Mouse (Mus musculus) MEL (cell line): Measurements from ENCODE around the gene Top2a. TPM values are rescaled to one million over a fixed set of nuclear protein-coding genes. Genes with fewer than 3 reads are reported as not detected.
A peak's percentile ranks its signal among the peaks of the same experiment; 100 is the strongest.

ENCODE experiments used
- DNase-seq: peaks from one replicate; pipeline ENCODE4 v3.0.0; 2011; ENCODE audit warnings: low read depth, low spot score
- H3K27ac ChIP-seq: 2 replicates; pipeline ENCODE4 v1.5.1; 2012; ENCODE audit warnings: low read depth, mild to moderate bottlenecking, control low read depth, low read length, moderate library complexity; ENCODE audit not compliant: control insufficient read depth
- H3K27me3 ChIP-seq, 2 experiments: fragments of 150-350 bp in 1 of 2; sonication (generic) in 1 of 2; 2 replicates each; pipeline ENCODE4 v1.6.1; 2012; ENCODE audit warnings: low read length in 2 of 2, mild to moderate bottlenecking in 2 of 2, improper control_type of control experiment in 1 of 2, moderate library complexity in 1 of 2; ENCODE audit not compliant: insufficient read depth in 2 of 2, control insufficient read depth in 1 of 2
- H3K36me3 ChIP-seq, 2 experiments: 2 replicates each; pipeline ENCODE4 v1.6.1; 2012 to 2014; ENCODE audit warnings: low read length in 2 of 2, improper control_type of control experiment in 1 of 2, inconsistent platforms in 1 of 2, mild to moderate bottlenecking in 1 of 2; ENCODE audit not compliant: insufficient read depth in 2 of 2, control insufficient read depth in 1 of 2
- H3K4me1 ChIP-seq, 2 experiments: fragments of 150-350 bp in 1 of 2; sonication (generic) in 1 of 2; 2 replicates each; pipeline ENCODE4 v1.6.1; 2012; ENCODE audit warnings: low read length in 2 of 2, improper control_type of control experiment in 1 of 2, mild to moderate bottlenecking in 1 of 2; ENCODE audit not compliant: insufficient read depth in 2 of 2, control insufficient read depth in 1 of 2
- H3K4me3 ChIP-seq, 2 experiments: fragments of 150-350 bp in 1 of 2; sonication (generic) in 1 of 2; 2 replicates each; pipeline ENCODE4 v1.5.1; 2012; ENCODE audit warnings: low read depth in 2 of 2, low read length in 2 of 2, mild to moderate bottlenecking in 2 of 2, moderate library complexity in 2 of 2, control low read depth in 1 of 2, improper control_type of control experiment in 1 of 2; ENCODE audit not compliant: control insufficient read depth in 1 of 2, insufficient read depth in 1 of 2
- H3K79me2 ChIP-seq: 2 replicates; pipeline ENCODE4 v1.6.1; 2012; ENCODE audit warnings: mild to moderate bottlenecking, low read length, moderate library complexity; ENCODE audit not compliant: control insufficient read depth, poor library complexity, insufficient read depth
- H3K9ac ChIP-seq: 2 replicates; pipeline ENCODE4 v1.6.1; 2012; ENCODE audit warnings: low read depth, mild to moderate bottlenecking, control low read depth, low read length, moderate library complexity; ENCODE audit not compliant: control insufficient read depth, poor library complexity, severe bottlenecking
- H3K9me3 ChIP-seq: fragments of 150-350 bp; sonication (generic); replicated peaks from 2 replicates; pipeline ENCODE4 v1.6.1; 2012; ENCODE audit warnings: mild to moderate bottlenecking, low read length, improper control_type of control experiment, moderate library complexity; ENCODE audit not compliant: insufficient read depth
- BHLHE40 ChIP-seq: IDR thresholded peaks from 2 replicates; pipeline ENCODE4 v1.6.1; 2012; ENCODE audit warnings: low read depth, mild to moderate bottlenecking, inconsistent platforms, low read length, improper control_type of control experiment, borderline replicate concordance
- CHD1 ChIP-seq: IDR thresholded peaks from 2 replicates; pipeline ENCODE4 v1.6.1; 2012; ENCODE audit warnings: low read depth, mild to moderate bottlenecking, inconsistent platforms, low read length, improper control_type of control experiment
- CHD2 ChIP-seq: IDR thresholded peaks from 2 replicates; pipeline ENCODE4 v1.6.1; 2011; ENCODE audit warnings: low read length, improper control_type of control experiment
- CTCF ChIP-seq, 3 experiments: IDR thresholded peaks in 2 of 3; conservative IDR thresholded peaks in 1 of 3; 2 replicates each; pipeline ENCODE4 v1.5.1; 2011 to 2012; ENCODE audit warnings: low read length in 3 of 3, low read depth in 2 of 3, mild to moderate bottlenecking in 2 of 3, improper control_type of control experiment in 1 of 3, inconsistent platforms in 1 of 3, mixed read lengths in 1 of 3, moderate library complexity in 1 of 3; ENCODE audit not compliant: control insufficient read depth in 1 of 3, insufficient read depth in 1 of 3, poor library complexity in 1 of 3, severe bottlenecking in 1 of 3
- E2F4 ChIP-seq: IDR thresholded peaks from 2 replicates; pipeline ENCODE4 v1.6.1; 2011; ENCODE audit warnings: low read depth, low read length, improper control_type of control experiment, borderline replicate concordance
- ELF1 ChIP-seq: IDR thresholded peaks from 2 replicates; pipeline ENCODE4 v1.6.1; 2014; ENCODE audit warnings: low read depth, mild to moderate bottlenecking, inconsistent platforms, low read length, improper control_type of control experiment, moderate library complexity
- GABPA ChIP-seq: IDR thresholded peaks from 2 replicates; pipeline ENCODE4 v1.6.1; 2012; ENCODE audit warnings: low read depth, mild to moderate bottlenecking, inconsistent platforms, low read length, improper control_type of control experiment, moderate library complexity
- GATA1 ChIP-seq: IDR thresholded peaks from 2 replicates; pipeline ENCODE4 v1.6.1; 2011; ENCODE audit warnings: low read depth, low read length, improper control_type of control experiment
- HCFC1 ChIP-seq: IDR thresholded peaks from 2 replicates; pipeline ENCODE4 v1.6.1; 2012; ENCODE audit warnings: low read depth, mild to moderate bottlenecking, inconsistent platforms, low read length, improper control_type of control experiment, moderate library complexity
- KAT2A ChIP-seq: conservative IDR thresholded peaks from 2 replicates; pipeline ENCODE4 v1.6.1; 2012; ENCODE audit warnings: low read depth, low read length, improper control_type of control experiment, inconsistent platforms
- MAFK ChIP-seq: IDR thresholded peaks from 2 replicates; pipeline ENCODE4 v1.6.1; 2011; ENCODE audit warnings: low read depth, mild to moderate bottlenecking, low read length, improper control_type of control experiment, borderline replicate concordance
- MAX ChIP-seq: IDR thresholded peaks from 2 replicates; pipeline ENCODE4 v1.6.1; 2011; ENCODE audit warnings: low read length, improper control_type of control experiment
- MEF2A ChIP-seq: IDR thresholded peaks from 2 replicates; pipeline ENCODE4 v1.6.1; 2014; ENCODE audit warnings: low read depth, mild to moderate bottlenecking, inconsistent platforms, low read length, improper control_type of control experiment; ENCODE audit not compliant: poor library complexity, insufficient replicate concordance, severe bottlenecking; ENCODE audit errors: extremely low read depth
- MXI1 ChIP-seq: IDR thresholded peaks from 2 replicates; pipeline ENCODE4 v1.6.1; 2011; ENCODE audit warnings: mild to moderate bottlenecking, low read depth, low read length, improper control_type of control experiment
- MYB ChIP-seq: IDR thresholded peaks from 2 replicates; pipeline ENCODE4 v1.6.1; 2011; ENCODE audit warnings: mild to moderate bottlenecking, low read depth, low read length, improper control_type of control experiment
- NELFE ChIP-seq: IDR thresholded peaks from 2 replicates; pipeline ENCODE4 v1.6.1; 2011; ENCODE audit warnings: low read depth, low read length, improper control_type of control experiment
- NRF1 ChIP-seq: IDR thresholded peaks from 2 replicates; pipeline ENCODE4 v1.6.1; 2014; ENCODE audit warnings: low read depth, mild to moderate bottlenecking, inconsistent platforms, low read length, improper control_type of control experiment, moderate library complexity; ENCODE audit not compliant: poor library complexity, insufficient read depth, severe bottlenecking
- POLR2A ChIP-seq, 2 experiments: IDR thresholded peaks; 2 replicates each; pipeline ENCODE4 v1.6.1; 2011 to 2012; ENCODE audit warnings: low read length in 2 of 2, mild to moderate bottlenecking in 2 of 2, control low read depth in 1 of 2, improper control_type of control experiment in 1 of 2, low read depth in 1 of 2, moderate library complexity in 1 of 2; ENCODE audit not compliant: control insufficient read depth in 1 of 2, insufficient read depth in 1 of 2, poor library complexity in 1 of 2
- POLR2AphosphoS2 ChIP-seq: IDR thresholded peaks from 2 replicates; pipeline ENCODE4 v1.6.1; 2011; ENCODE audit warnings: low read length, improper control_type of control experiment
- POLR2AphosphoS5 ChIP-seq: IDR thresholded peaks from 2 replicates; pipeline ENCODE4 v1.6.1; 2012; ENCODE audit warnings: low read depth, borderline replicate concordance, mild to moderate bottlenecking, inconsistent platforms, low read length, moderate library complexity, mixed read lengths
- RAD21 ChIP-seq: IDR thresholded peaks from 2 replicates; pipeline ENCODE4 v1.6.1; 2011; ENCODE audit warnings: mild to moderate bottlenecking, low read depth, low read length, improper control_type of control experiment
- SIN3A ChIP-seq: IDR thresholded peaks from 2 replicates; pipeline ENCODE4 v1.6.1; 2012; ENCODE audit warnings: low read length, improper control_type of control experiment, inconsistent platforms
- SMC3 ChIP-seq: IDR thresholded peaks from 2 replicates; pipeline ENCODE4 v1.6.1; 2011; ENCODE audit warnings: low read depth, low read length, improper control_type of control experiment
- TAL1 ChIP-seq: IDR thresholded peaks from 2 replicates; pipeline ENCODE4 v1.6.1; 2012; ENCODE audit warnings: mild to moderate bottlenecking, inconsistent platforms, low read length, moderate library complexity, mixed read lengths
- TBP ChIP-seq: IDR thresholded peaks from 2 replicates; pipeline ENCODE4 v1.8.0; 2011; ENCODE audit warnings: low read depth, low read length, improper control_type of control experiment
- TCF12 ChIP-seq: IDR thresholded peaks from 2 replicates; pipeline ENCODE4 v1.6.1; 2014; ENCODE audit warnings: low read depth, mild to moderate bottlenecking, inconsistent platforms, low read length, improper control_type of control experiment, moderate library complexity
- UBTF ChIP-seq: IDR thresholded peaks from 2 replicates; pipeline ENCODE4 v1.6.1; 2012; ENCODE audit warnings: low read depth, mild to moderate bottlenecking, inconsistent platforms, low read length, improper control_type of control experiment, moderate library complexity, borderline replicate concordance; ENCODE audit not compliant: insufficient read depth
- USF1 ChIP-seq: IDR thresholded peaks from 2 replicates; pipeline ENCODE4 v1.6.1; 2014; ENCODE audit warnings: low read depth, mild to moderate bottlenecking, inconsistent platforms, low read length, improper control_type of control experiment, moderate library complexity
- USF2 ChIP-seq, 2 experiments: IDR thresholded peaks; 2 replicates each; pipeline ENCODE4 v1.6.1; 2011 to 2012; ENCODE audit warnings: improper control_type of control experiment in 2 of 2, low read length in 2 of 2, borderline replicate concordance in 1 of 2, inconsistent platforms in 1 of 2, low read depth in 1 of 2, mild to moderate bottlenecking in 1 of 2; ENCODE audit not compliant: insufficient read depth in 1 of 2
- ZC3H11A ChIP-seq: IDR thresholded peaks from 2 replicates; pipeline ENCODE4 v1.6.1; 2012; ENCODE audit warnings: low read depth, mild to moderate bottlenecking, inconsistent platforms, low read length, improper control_type of control experiment
- ZKSCAN1 ChIP-seq: IDR thresholded peaks from 2 replicates; pipeline ENCODE4 v1.6.1; 2012; ENCODE audit warnings: low read depth, mild to moderate bottlenecking, inconsistent platforms, low read length, improper control_type of control experiment, moderate library complexity
- ZMIZ1 ChIP-seq: IDR thresholded peaks from 2 replicates; pipeline ENCODE4 v1.6.1; 2012; ENCODE audit warnings: low read depth, mild to moderate bottlenecking, inconsistent platforms, low read length, improper control_type of control experiment, moderate library complexity
- ZNF384 ChIP-seq: IDR thresholded peaks from 2 replicates; pipeline ENCODE4 v1.6.1; 2012; ENCODE audit warnings: low read depth, mild to moderate bottlenecking, inconsistent platforms, low read length, improper control_type of control experiment
- polyA plus RNA-seq, 2 experiments: library from polyadenylated mRNA; stranded (reverse) in 1 of 2; unstranded in 1 of 2; fragments of >175 nt in 1 of 2; fragments of >200 nt in 1 of 2; gene quantifications; 2 replicates each; pipeline versions ENCODE4 v1.2.1 to v1.2.4; 2012; ENCODE audit warnings: low replicate concordance in 2 of 2, low read depth in 1 of 2; ENCODE audit not compliant: insufficient read length in 2 of 2, insufficient read depth in 1 of 2, missing spikeins in 1 of 2
- total RNA-seq: library from RNA; depleted of rRNA; stranded (reverse); fragments of 300-350 nt; gene quantifications from 2 replicates; pipeline ENCODE4 v1.2.3, GENCODE M21; 2012

Gene Top2a
- total and polyA plus RNA-seq, 3 experiments: 395 to 643 (median 443) TPM

- TF ChIP-seq POLR2AphosphoS5 (no peak), POLR2A (IDR thresholded peaks at IDR 0.05; ENCODE audit: control insufficient read depth in 1 of 2, insufficient read depth in 1 of 2, low read depth in 1 of 2, low read length in 2 of 2, poor library complexity in 1 of 2) (no peak), ZC3H11A (peak; percentile 59), USF1 (no peak)
Observed at GRCm38 (mm10) chr11:99040346-99040974, 16.5 kb upstream of the Top2a start (continued).

GRCm38 (mm10) chr11:99039782-99040181 lies 15.8 kb upstream of the Top2a start:
- Histone ChIP-seq H3K27ac (peak overlapping the region; percentile 17), H3K79me2 (peaks cover 9% of the 10 kb centered on the region), H3K4me1 (peaks cover 4 to 16% of the 10 kb centered on the region in 2 experiments; a peak in 3 of 4 replicates), H3K9ac (peak overlapping the region; percentile 76), H3K27me3 (no peaks in the 10 kb centered on the region), H3K4me3 (peak overlapping the region; percentile 63 to 65), H3K9me3 (no peaks in the 10 kb centered on the region), H3K36me3 (peaks cover 0 to 6% of the 10 kb centered on the region in 2 experiments; a peak in 2 of 4 replicates)
- peak; percentile 97 for DNase-seq
- TF ChIP-seq BHLHE40 (no peak), TAL1 (no peak), UBTF (no peak), E2F4 (no peak), USF1 (no peak), CHD1 (no peak), MXI1 (peak; percentile 19; the same call in 1 of the 2 replicates), SMC3 (peak; percentile 90), MEF2A (no peak), ZMIZ1 (no peak), POLR2AphosphoS5 (no peak), MYB (no peak), SIN3A (no peak), ZKSCAN1 (no peak), CHD2 (no peak; the same call in 1 of the 2 replicates), RAD21 (peak; percentile 92), POLR2AphosphoS2 (no peak), NRF1 (no peak), TBP (no peak), GABPA (no peak), NELFE (peak; percentile 29; the same call in 1 of the 2 replicates), GATA1 (no peak), MAX (no peak), ZNF384 (no peak), HCFC1 (0 out of 2 replicates have a peak, but pooled peaks have one; percentile 37), MAFK (no peak), KAT2A (no peak), ELF1 (no peak), USF2 (IDR thresholded peaks at IDR 0.05; ENCODE audit: borderline replicate concordance in 1 of 2, insufficient read depth in 1 of 2, low read depth in 1 of 2, low read length in 2 of 2) (no peak), CTCF (IDR thresholded peaks at IDR 0.05 in 2 of 3, conservative IDR thresholded peaks at IDR 0.05 in 1 of 3; ENCODE audit: control insufficient read depth in 1 of 3, insufficient read depth in 1 of 3, low read depth in 2 of 3, low read length in 3 of 3, poor library complexity in 1 of 3, severe bottlenecking in 1 of 3) (peak; percentile 79 to 97 (median 84)), TCF12 (no peak), ZC3H11A (peak; percentile 88), POLR2A (IDR thresholded peaks at IDR 0.05; ENCODE audit: control insufficient read depth in 1 of 2, insufficient read depth in 1 of 2, low read depth in 1 of 2, low read length in 2 of 2, poor library complexity in 1 of 2) (peak in 1 of 2 experiments; percentile 47; a peak in 1 of 4 replicates)
